Mouse (Mus musculus) lung, postnatal 25 days (tissue): ENCODE data around the gene C2cd5.
A peak's percentile ranks its signal among the peaks of the same experiment; 100 is the strongest.
"Not testable (repeated sequence)": the region's sequence is repeated elsewhere in the genome, so short reads cannot be mapped to it uniquely, and the experiment has no call there.

ENCODE experiments used
- DNase-seq: peaks from one replicate; pipeline ENCODE4 v3.0.0; 2022; ENCODE audit warnings: low spot score

C2cd5 gene

DNA sequence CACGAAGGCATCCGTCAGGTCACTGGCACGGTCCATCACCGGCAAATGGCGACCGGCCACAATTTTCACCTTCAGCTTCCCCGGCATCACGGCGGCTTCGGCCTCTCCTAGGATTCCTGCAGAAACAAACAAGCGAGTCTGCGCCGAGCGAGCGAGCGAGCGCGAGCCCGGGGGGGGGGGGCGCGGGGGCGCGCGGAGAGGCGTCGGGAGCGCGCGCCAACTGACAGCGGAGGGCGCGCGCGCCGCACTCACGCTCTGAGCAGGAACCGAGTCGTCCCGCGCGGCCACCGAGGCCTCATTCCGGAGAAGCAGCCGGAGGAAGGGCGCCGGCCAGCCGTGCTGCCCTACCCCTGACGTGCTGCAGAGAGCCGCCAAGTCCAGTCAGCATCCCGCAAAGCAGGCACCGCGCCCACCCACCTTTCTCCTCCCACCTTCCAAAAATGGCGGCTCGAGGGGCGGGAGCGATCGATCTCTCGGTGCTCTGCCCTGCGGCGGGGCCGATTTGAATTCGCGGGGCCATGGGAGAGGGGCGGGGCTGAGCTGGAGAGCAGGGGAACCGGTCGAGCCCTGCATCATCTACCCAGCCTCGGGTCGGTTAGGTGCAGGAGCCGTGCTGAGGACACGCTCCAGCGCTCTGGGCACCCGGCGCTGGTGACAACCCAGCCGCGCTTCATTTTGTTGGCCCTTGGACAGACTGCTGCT is at the start of gene C2cd5:
Gene C2cd5, minus strand, starts transcription at position 461 of the 702 bp plus-strand sequence.
- peak; percentile 97 for DNase-seq

DNA sequence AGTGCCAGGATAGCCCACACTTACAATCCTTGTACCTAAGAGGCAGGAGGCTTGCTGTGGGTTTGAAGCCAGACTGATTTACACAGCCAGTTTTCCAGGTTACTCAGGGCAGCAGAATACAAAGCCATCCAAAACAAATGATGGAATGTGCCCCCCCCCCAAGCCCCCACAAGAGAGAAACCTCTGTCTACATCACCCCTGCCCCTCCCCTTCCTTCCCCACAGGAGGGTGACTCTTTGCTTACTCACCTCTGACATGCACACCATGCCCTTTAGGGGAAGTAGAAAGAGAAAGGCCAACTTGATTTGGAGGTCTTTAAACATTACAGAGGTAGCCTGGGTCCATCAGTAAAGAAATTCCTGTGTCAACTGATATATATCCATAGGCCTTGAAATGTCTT is 48.9 kb upstream of the C2cd5 start:
- no peak for DNase-seq

DNA sequence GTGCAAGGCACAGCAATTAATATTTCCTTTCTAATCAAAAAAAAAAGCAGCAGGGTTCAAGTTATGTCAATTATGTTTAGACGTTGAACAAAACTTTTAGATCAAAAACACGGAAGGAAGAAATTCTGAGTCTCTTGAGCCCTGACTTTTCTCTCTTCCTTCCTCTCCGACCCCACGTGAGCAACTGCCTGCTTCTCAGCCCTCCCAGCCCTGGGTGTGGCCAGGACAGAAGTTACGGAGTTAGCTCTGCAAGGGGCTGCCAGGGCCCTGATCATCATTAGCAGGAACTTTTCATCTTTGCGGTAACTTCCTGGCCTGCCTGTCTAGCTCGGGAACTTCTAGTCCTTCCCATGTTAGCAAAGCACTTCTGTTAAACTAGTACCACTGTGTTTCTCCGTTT is 46.8 kb upstream of the C2cd5 start:
- peak; percentile 65 for DNase-seq

DNA sequence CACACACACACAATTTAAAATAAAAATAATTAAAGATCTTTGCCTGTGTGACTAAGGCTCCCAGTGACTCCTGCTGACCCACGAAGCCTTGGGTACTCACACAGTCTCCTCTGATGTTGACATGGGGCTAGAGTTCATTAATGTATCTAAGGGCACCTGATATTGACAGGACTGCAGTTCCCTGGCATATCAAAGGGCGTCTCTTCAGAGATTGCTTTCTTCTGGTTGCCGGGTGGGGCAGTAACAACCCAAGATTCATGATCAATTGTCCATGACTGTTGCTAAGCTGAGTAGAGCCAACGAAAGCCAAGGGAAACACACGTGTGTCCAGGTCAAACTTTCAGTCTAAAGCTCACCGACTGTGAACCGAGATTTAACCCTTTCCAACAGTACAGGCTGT is 45.1 kb upstream of the C2cd5 start:
- DNase-seq: peak; percentile 28

DNA sequence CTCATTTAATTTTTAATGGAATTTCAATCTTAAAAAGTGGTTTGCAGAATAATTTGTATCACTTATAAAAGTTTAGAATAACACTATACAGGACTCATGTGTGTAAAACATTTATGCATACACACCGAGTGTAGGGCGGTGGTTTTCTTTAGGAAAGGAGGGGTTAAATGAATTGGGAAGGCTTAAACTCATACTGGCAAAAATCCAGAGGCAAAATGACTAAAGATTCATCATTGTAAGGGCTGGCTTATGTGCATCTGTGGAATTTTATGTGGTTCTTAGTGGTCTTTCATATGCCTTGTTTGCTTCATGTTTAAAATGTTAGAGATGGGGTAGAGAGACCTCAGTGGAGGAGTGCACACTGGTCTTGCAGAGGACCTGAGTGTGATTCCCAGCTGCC is 44.6 kb upstream of the C2cd5 start:
- no peak for DNase-seq

DNA sequence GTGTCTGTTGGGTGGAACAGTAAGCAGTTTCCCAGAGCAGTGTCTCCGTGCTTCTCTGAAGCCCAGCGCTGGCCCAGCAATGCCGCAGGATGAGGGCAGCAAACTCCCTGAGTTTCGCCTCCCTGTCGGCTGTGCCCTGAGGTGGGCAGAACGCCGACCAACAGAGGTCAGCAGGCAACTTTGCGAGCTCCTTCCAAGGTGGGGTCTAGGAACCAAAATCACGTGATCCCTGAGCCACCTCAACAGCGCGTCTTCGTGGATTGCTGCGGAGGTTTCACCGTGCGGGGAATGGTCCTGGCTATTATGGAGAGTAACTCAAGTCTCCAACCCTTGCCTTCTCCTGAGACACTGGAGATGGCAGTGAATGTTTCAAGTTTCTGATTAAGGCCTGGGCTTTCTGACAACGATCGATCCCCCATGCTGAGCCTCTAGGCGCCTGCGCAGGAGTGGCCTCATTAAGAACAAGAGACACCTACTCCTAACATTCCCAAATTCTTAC is 43.9 kb upstream of the C2cd5 start:
- no peak for DNase-seq

DNA sequence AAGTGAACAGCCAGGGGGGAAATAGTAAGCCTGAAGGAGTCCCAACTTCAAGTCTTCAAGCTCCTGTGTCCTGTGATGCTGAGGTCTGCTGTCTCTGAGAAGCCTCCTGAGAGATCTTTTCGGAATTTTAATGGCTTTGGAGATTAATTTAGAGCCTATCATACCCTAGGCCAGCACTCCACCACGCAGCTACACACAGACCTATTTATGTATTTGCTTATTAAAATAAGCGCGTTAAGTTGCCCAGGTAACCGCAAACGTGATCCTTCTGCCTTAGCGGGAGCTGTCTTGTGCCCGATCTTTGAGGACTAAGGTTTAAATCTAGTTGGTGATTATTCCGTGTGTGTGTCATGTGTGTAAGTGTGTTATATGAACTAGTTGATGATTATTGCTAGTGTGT is 43.4 kb upstream of the C2cd5 start:
- DNase-seq: no peak

DNA sequence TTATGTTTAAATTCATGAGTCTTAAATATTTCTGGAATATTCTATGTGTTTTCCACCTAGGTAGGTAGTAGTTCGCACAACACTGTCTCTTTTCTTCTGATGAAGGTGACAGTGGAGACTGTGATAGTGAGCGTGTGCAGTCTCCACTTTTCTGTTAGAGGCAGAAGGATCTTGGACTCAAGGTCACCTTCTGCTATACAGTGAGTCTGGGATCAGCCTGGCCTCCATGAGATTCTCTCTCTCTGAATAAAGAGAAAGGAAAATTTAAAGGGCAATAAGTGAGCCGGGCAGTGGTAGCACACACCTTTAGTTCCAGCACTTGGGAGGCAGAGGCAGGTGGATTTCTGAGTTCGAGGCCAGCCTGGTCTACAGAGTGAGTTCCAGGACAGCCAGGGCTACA is 42.9 kb upstream of the C2cd5 start:
- DNase-seq: no peak

DNA sequence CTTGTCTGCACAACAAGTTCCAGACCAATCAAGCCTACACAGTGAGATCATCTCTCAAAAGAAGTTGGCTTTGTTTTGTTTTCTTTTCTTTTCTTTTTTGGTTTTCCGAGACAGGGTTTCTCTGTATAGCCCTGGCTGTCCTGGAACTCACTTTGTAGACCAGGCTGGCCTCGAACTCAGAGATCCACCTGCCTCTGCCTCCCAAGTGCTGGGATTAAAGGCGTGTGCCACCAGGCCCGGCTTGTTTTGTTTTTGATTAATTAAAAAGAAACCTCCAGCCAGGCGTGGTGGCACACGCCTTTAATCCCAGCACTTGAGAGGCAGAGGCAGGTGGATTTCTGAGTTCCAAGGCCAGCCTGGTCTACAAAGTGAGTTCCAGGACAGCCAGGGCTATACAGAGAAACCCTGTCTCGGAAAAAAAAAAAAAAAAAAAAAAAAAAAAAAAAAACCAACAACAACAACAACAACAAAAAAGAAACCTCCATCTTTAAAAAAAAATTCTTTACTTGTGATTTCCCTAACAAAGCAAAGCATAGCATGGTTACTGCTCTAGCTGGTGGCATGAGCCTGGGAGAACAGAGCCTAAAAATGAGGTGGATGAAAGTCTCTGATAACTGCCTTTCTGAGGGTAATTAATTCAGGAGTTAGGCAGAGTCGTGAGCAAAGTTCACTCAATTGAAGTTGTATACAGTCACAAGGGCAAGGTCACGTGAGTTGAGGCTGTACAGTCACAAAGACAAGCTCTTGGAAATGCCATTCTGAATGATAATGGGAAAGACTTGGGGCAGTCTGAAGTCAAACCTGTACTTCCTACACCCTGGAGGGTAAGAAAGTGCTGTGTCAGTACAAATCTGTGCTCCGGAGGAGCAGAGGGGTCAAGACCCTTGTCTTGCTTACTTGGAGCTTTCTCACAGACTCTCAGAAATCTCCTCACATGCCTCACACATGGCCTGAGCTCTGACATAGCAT is 42.0 kb upstream of the C2cd5 start:
- not testable (repeated sequence) for DNase-seq

DNA sequence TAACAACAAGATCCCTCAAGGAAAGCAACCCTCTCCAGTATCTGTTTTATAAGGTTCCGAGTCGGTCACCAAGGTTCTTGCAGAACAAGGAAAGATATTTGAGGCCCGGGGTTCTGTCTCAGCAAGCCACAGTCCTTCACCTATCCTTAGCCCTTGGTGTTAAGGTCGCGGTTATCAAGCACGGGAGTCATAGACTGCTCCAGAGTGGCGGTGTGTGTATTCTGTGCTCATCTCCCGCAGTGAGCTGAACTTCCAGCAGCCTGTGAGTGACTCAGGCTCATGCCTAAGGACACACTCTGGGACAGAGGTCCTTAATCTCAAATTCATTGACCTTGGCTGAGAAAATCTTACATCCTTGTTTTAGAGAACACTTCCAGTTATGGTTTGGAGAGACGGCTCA is 40.9 kb upstream of the C2cd5 start:
- no peak for DNase-seq

DNA sequence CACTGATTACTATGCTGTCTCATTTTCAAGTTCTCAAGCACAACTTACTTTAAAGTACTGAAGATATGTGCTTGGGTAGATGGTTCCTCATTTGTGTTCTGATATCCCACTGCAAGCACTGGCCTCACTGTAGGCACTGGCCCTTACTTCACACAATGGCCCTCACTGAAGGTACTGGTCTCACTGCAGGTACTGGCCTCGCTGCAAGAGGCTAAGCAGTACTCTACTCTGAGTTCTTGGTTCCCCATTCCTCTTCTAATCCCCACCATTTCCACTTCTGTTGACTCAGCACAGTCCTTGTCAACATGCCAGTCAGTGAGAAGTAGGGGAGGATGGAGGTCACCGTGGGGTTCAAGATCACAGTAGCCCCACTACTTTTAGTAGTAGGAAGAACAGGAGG is 39.5 kb upstream of the C2cd5 start:
- DNase-seq: no peak

DNA sequence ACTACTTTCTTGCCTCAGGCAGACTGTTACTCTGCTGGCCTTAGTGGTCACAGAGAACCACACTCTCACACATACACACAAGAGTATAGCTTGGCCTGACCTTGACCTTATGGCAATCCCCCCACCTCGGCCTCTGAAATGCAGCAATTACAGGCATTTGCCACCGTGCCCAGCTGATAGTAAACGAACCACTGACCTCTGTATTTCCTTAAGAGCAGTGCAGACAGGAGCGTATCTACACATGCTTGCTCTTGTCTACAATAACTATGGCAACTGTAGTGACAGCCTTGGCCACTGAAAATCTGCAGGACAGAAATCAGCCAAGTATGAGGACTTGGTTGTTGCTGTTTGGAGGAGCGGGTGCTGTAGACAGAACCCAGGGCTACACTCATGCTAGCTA is 37.4 kb upstream of the C2cd5 start:
- no peak for DNase-seq

DNA sequence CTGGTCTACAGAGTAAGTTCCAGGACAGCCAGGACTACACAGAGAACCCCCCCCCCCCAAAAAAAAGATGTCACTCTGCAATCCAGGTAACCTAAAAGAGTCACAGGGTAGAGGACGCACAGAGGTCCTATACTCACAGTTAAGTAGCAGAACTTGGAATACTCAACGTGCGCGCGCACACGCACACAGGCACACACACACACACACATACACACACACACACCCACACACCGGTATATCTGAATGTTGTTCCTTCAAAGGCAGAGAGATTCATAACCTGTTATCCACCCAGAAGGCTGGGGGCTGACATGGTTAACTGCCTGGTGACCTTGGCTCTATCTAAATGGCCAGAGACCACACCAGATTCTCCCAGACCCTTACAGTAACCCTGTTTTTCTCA is 36.7 kb upstream of the C2cd5 start:
- DNase-seq: no peak

DNA sequence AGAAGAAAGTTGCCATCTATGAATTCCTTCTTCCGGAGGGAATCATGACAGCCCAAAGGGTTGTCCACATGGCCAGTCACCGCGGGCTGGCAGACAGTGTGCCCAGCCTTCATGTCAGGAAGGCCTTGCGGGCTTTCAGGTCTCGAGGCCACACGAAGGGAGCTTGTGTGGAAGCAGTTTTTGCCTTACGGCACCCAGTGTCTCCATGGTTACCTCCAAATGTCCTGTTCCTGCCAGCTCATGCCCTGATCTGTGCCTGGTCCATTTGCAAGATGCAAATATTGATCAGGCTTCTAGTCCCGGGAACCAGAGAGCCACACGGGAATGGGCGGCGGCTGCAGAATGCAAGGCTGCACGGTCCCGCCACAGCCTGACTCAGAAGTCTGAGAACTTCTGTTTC is 35.2 kb upstream of the C2cd5 start:
- no peak for DNase-seq

DNA sequence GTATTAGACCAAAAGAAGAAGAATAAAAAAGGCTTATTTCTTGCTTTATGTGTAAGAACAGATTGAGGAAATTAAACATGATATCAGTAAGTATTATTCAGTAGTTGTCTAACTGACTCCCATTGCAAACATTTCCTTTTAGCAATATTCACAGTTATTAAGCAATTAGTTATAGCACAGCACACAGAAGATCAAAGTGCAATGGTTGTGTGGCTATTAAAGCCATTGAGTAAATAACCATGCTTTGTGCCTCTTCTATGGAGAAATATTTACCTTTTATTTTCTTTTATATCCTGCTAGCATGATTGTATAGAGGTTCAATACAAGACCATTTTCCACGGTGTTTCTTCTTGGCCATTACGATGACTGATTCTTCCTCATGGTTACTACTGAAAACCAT is 33.2 kb upstream of the C2cd5 start:
- DNase-seq: no peak

DNA sequence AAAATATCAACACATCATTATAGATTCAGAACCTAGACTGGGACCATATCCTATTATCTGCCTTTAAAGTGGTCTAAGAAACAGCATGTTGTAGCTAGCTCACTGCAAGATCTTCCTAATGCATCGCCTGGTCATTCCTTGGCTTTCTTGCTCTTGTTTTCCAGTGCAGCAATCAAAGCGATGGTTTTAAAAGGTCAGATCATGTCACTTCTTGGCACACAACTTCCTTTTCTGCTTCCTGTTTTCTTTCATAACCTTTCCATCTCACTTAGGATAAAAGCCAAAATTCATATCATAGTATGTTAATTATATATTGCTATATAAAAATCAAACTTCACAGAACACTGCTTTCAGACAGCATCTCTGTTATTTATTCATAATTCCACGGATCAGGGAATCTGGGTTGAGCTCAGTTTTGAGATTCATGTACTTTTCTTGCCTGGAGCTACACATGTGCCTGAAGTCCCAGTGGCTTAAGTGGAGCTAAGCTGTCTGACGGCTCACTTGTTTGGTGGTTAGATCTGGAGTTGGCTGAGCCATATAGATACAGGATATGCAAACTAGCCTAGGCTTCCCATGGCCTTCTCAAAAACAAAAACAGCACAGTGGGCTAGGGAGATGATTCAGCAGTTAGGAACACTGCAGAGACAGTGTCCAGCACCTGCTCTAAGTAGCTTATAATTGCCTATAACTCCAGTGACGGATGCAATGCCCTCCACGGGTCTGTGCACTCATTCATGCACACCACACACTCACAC is 32.1 kb upstream of the C2cd5 start:
- no peak for DNase-seq

DNA sequence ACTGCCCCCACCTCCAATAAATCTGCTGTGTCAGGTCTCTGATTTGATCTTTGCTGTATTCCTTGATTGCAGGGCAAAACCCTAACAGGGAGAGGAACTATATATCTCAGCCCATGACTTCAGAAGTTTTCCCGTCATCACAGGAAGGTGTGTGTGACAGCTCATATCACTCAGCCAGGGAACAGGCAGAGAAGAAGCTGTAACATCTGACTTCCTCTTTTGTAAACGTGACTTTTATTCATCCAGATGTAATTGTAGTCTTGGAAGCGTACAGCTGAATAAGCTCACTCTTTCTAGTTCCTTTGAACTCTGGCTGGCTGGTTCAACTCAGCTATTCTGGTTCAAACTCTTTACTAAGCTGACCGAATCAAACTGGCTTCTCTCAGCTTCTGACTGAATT is 30.5 kb upstream of the C2cd5 start:
- DNase-seq: no peak

DNA sequence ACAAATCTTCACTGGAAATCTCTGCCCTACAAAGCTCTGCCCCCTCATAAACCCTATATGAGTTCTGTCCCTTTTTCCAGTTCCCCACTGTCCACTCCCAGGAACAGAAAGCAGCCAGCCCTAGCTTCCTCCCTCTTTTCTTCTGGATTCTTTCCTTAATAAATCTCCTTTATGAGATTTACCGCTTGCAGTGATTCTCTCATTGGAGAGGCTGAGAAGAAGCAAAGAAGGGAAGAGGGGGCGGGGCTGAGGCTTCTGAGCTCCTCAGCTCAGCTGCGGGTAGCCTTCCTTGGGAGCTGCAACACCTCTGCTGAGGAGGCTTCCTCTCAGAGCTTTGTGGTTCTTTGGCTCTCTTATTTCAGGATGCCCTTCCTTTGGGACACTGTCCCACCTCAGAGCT is 30.0 kb upstream of the C2cd5 start:
- no peak for DNase-seq

DNA sequence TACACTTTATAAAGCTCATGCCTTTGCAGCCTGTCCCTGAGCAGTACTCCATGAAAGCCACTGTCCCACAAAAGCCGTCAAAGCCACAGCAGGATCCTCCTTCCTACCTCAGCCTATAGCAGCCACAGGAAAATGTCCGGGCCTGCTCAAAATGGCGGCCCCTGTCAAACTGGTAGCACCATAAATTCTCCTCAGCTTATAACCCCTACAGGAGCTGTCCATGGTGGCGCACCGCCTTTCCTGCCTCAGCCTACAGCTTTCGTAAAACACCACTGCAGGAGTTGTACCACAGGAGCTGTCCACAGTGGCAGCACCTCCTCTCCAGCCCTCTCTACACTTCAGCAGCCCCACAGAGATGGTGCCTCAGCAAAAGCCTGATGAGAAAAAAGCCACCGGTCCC is 29.5 kb upstream of the C2cd5 start:
- DNase-seq: no peak

DNA sequence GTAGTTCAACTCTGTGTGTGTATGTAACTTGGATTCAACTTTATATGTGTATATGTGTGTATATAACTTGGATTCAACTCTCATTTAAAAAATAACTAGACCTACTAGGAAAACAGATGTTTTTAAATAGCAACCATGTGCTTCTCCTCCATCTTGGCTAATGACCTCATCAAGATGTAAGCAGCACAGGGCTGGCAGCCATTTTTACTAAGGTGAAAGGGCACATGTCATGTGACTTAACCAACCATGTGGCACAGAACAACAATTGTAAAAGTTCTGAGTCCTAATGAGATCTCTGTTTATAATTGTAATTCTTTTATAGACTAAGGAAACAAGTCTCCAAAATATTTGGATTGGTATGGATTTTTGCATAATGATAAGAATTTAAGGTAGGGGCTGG is 25.8 kb upstream of the C2cd5 start:
- DNase-seq: no peak

DNA sequence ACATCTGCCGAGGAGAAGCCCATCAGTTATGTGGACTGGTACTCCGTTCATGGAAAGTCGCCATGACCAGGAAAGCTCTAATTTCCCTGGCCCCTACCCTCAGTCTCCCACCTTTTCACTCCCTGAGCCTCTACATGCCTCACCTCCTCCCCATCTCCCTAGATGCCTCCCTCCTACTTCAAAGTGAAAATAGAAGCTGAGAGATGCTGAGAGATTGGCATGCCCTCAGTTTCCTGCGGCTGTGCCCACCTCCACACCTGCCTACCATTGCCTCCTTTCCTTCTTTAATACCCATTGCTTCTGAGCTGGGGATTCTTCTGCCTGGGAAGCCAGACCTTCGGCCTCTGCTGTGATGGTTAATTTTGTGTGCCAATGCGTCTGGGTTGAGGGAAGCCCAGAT is 19.4 kb upstream of the C2cd5 start:
- no peak for DNase-seq

DNA sequence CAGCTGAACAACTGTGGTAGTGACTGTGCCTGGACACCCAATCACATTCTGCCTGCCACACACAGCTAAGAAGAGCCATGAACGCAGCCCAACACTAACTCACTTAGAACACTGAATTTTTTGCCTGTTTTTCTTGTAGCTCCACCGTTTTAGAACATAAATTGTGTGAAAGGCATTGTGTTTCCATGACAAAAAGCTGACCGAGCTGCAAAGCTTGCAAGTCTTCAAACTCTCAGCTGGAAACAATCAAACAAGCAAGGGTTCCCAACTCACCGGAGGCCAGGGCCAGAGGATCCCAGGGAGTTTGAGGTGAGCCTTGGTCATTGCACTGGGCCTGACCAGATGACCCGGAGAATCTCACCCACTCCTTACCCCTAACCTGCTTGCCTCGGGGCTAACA is 16.8 kb upstream of the C2cd5 start:
- no peak for DNase-seq

DNA sequence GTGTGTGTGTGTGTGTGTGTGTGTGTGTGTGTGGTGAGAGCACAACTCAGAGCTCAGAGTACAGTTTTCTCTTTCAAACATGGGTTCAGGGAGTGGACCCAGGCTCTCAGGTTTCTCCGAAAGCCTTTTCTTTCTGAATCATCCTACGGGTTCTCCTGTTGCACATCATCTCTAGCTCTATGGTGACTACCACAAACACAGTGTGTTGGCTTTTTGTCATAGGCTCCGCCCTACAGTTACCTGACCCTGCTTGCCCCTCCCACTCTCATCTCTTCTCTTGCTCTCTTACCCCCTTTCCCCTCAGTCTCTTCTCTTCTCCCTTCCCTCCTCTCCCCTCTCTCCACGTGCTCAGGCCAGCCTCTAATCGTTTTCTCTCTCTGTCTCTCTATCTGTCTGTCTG is 15.6 kb upstream of the C2cd5 start:
- DNase-seq: no peak
